Mouse (Mus musculus) left cerebral cortex, postnatal 36 days (tissue): ENCODE measurements at regions not wholly inside any gene's neighbourhood (a gene's known extent, or its start where the extent isn't known, plus 50 kb on each side); places are given as distances from the start of the nearest gene placed in this dataset.
A peak's percentile ranks its signal among the peaks of the same experiment; 100 is the strongest.

ENCODE experiments used
- DNase-seq, 2 experiments: peaks; one replicate each; pipeline ENCODE4 v3.0.0; 2021 to 2022; ENCODE audit warnings: low spot score in 2 of 2, mixed read lengths in 1 of 2
- intact Hi-C: fragments of 180-260 bp; cut with DNase I; formaldehyde crosslinking; loops from one replicate; pipeline ENCODE4 v1.15.1; 2025

GRCm38 (mm10) chr9:83277791-83278190, 131.3 kb upstream of the Hmgn3 start:
- no peak for DNase-seq

GRCm38 (mm10) chr9:83277356-83277755, 130.9 kb upstream of the Hmgn3 start:
- no peak for DNase-seq
- intact Hi-C loops: no loop called here

More at GRCm38 (mm10) chr9:83277791-83278190, 131.3 kb upstream of the Hmgn3 start:
- intact Hi-C loops: no loop called here

DNA sequence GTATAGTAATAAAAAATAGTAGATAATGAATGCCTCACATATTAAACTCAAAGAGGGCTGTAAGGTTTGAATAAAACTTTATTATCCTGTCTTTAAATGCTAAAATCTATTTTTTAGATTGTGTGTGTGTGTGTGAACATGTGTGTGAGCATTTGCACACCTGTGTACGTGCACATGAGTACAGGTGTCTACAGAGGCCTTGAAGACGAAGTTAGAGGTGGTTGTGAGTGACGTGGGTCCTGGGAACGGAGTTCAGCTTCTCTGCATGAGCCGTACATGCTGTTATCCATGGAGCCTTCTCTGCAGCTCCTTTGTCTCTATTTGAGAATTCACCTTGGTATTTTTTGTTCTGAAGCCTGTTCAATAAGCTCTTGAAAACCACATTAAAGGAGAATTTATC, 129.8 kb upstream of the Hmgn3 start:
- no peak for DNase-seq
- intact Hi-C loops: no loop called here

DNA sequence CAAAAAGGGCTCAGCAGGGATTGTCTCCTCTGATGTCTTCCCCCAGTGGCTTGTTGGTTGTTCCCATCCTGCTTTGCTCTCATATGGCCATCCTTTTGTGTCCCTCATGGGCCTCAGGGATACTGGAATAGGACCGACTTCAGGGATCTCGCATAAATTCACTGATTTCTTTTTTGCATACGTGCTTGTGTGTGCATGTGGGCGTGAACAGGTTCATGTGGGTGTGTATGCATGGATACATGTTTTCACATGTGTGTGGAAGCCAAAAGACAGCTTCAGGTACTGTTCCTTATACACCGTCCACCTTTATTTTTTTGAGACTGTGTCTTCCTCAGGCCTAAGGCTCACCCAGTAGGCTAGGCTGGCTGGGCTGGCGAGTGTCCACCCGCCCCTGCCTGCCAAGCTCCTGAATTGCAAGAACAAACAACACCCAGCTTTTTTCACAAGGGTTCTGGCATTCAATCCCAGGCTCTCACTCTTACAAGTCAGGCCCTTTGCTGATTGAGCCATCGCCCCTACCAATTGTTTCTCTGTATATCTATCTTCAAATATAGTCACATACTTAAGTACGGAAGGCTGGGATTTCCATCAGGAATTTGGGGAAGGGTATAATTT, 127.0 kb upstream of the Hmgn3 start:
- DNase-seq: no peak
- intact Hi-C loops: no loop called here

- intact Hi-C loops: no loop called here
- no peak for DNase-seq
These were observed 119.3 kb upstream of the Hmgn3 start for GRCm38 (mm10) chr9:83265736-83266135.

DNA sequence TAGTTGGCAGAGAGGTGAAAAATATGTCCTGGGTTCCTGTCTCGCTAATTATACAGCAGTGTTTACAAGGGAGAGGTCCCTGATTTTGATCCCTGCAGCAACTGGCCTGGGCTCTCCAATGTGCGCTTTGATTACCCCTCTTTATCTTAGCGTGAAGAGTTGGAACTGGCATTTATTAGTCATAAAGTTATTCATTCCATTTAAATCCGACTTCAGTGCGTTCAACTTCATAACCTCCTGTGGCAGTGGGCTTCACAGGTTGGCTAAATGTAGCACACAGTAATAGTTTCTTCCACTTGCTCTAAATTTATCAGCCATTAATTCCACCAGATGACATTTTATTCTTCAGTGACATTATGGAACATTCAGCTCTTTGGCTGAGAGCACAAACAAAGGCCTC, 113.0 kb upstream of the Hmgn3 start:
- DNase-seq: no peak
- intact Hi-C loops: loop anchor here (5.0 kb wide), 1 partner anchor 402 kb away; no protein-coding TSS in a partner anchor

- intact Hi-C loops: loop anchor here (5.0 kb wide), 1 partner anchor 402 kb away; no protein-coding TSS in a partner anchor
- DNase-seq: peak in 1 of 2 experiments; percentile 23
These were observed 112.5 kb upstream of the Hmgn3 start for GRCm38 (mm10) chr9:83258986-83259385.

DNA sequence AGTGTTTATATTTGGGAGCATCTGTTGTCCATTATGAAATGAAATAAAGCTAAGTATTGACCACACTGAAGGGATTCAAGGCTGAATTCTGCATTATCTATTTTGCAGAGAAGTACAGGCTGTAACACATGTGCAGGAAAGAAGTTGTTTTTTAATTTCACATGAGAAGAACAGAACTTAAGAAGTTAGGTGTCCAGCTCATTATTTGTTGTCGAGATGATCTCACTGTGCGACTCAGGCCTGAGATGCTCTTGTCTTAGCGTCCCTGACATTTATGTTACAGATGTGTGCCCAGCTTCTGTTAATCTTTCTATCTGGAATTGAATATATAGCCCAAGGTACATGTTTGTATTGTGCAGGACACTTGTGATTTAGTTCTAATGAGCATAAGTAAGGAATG, 112.0 kb upstream of the Hmgn3 start:
- intact Hi-C loops: loop anchor here (5.0 kb wide), 1 partner anchor 401 kb away; no protein-coding TSS in a partner anchor
- DNase-seq: no peak

DNA sequence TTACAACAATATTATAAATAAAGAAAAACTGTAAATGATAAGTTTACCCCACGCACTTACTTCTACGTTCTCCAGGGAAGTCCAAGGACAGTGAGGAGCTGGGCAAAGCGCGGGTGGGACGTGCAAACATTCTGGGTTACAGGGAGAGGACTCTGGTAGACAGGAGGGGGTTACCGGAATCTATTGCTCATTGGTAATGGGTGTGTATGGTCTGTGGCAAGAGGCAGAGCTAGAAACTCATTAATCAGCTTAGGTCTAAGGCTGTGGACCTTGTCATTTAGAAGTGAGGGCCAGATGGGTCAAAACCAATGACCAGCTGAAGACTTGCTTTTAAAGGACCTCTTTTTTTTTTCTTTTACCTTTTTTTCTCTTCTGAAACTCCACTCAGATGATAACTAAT, 107.9 kb upstream of the Hmgn3 start:
- DNase-seq: no peak
- intact Hi-C loops: no loop called here

GRCm38 (mm10) chr9:83253789-83254188, 107.3 kb upstream of the Hmgn3 start:
- intact Hi-C loops: no loop called here
- no peak for DNase-seq

DNA sequence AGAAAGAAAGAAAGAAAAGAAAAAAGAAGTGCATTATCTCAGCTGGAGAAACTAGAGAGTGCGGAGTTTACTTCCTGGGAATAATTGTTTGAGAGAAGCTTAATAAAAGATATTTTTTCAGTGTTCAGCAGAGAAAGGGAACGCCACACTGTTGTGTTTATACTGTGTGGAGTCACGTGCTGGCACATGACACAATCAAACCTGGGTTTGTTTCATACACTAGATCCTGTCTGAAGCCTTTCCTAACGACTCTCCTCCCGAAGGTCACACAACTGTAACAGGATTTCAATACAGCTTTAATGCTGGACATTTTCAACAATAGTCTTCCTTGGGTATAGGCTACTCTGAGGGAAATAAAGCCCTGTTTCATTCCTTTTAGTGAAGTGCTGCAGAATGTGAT, 105.3 kb upstream of the Hmgn3 start:
- DNase-seq: no peak
- intact Hi-C loops: no loop called here

DNA sequence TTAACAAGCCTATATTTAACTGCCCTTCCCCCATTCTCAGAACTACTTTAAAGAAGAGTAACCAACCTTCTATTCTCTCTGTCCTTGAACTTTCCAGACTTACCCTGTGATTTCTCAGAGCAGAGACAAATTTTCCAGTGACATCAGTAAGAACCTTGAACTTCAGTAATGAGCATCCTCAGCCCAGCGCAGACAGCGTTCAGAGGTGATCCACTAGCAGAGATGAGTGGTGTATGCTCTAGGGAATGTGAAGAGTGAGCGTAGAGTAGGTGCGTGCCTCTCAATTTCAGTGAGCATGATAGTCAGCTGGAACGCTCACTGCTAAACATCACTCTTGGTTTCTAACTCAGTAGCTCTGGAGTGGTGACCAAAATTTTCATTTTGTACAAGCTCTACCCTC, 103.4 kb upstream of the Hmgn3 start:
- DNase-seq: no peak
- intact Hi-C loops: no loop called here

GRCm38 (mm10) chr9:83248164-83248730, 101.8 kb upstream of the Hmgn3 start:
- intact Hi-C loops: no loop called here
- no peak for DNase-seq

- intact Hi-C loops: no loop called here
- no peak for DNase-seq
These were observed 100.7 kb upstream of the Hmgn3 start for GRCm38 (mm10) chr9:83247066-83247668.

DNA sequence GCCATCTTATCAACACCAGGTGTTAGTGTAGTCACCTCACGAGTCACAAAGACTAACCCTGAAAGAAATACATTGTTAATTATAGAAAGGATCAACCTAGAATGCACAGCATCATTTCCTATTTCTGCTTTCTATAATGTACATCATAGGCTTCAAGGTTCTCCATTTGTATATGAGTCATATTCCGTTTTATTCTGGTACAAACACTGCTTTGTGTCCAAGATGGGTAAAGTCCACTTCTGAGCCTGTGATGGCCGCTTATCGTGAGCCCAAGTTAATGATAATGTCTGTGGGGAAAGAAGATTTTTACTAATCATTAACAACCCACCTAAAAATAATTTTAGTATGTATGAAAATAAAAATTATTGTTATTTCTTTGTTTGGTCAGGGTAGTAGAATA, 94.6 kb upstream of the Hmgn3 start:
- no peak for DNase-seq
- intact Hi-C loops: no loop called here

DNA sequence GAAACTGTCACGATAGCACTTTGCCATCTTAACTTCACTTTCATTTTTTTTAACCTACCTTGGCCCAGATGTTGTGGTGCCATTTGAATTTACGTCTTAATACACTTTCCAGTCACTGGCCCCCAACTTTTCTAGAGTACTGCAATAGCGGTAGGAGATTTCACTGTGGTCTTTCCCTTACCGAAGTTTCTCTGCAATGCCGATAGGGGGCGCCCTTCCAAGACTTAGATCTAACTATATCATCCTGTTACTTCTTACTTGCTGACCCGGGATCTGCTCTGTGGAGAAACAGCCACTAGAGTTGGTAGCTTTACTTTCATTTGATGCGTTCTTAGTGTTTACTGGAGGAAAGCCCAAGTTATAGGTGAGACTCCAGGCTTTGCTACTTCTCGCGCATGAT, 92.6 kb upstream of the Hmgn3 start:
- DNase-seq: no peak
- intact Hi-C loops: no loop called here

GRCm38 (mm10) chr9:83221866-83222265, 75.4 kb upstream of the Hmgn3 start:
- DNase-seq: no peak
- intact Hi-C loops: no loop called here

DNA sequence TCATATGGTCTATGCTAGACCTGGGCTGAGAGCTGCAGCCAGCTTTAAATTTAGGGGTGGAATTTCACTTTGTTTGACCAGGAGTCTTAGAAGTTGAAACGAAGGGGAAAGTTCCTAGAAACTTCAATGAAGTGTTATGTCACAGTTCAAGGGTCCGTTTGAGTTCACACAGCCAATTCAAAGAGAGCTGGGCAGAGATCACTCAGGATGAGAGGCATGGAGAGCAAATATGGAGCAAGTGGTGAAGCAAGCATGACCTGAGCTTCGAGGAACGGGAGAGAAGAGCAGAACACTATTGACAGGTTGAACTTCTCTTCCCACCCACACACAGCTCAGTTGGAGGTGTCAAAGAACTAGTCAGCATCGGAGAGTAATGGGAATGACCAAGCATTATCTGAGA, 56.1 kb upstream of the Hmgn3 start:
- intact Hi-C loops: no loop called here
- DNase-seq: no peak

DNA sequence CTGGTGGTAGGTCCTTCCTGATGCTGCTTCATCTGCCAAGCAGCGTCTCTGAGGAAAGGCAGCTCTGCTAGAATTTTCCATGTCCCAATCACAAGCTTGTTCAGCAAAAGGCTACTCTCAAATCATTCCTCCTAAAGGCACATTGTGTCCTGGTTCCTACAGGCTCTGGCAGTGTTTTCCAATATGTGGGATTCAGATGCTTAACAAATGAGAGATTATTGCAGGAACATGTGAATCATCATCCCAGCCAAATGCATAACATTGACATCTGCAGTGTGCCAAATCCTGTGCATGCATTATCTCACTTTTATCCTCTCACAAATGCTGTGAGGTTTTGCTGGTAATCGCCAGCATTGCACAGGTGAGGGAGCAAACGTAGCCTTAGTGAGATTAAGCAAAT, 53.3 kb upstream of the Hmgn3 start:
- DNase-seq: peak; percentile 28 to 32
- intact Hi-C loops: no loop called here

DNA sequence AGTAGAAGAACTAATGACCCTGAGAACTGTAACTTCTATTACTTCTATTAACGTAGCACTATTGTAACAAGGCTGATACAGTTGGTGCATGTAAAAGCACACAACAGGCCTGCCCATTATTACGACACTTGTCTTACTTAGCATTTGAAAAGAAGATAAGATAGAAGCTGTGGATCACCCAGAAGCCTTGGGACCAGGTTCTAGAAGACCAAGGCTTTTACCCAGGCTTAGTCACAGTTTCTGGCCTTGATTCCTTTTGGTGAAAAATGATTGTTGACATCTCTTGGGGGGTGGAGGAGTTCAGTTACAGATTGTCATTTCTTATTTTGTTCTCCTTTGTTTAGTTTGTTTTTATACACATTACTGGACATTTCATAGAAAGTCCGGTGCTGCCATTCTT, 52.7 kb upstream of the Hmgn3 start:
- intact Hi-C loops: no loop called here
- no peak for DNase-seq

DNA sequence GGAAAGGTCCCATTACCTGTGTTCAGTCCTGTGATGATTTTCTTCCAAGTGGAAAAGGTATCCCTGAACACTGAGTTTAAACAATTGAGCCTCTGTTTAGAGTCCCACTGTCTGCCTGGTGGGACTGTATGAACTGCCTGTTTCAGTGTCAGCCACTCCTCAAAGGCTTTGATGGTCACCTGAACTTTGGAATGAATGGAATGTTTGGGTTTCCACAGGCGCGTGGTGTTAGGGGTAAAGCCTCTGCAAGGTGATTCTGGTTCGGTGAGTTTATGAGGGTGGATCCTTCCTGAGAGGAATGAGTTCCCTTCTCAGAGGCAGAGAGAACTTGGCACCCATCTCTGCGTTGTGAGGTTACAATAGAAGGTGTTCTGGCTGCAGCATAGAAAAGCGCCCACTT, 50.5 kb upstream of the Hmgn3 start:
- no peak for DNase-seq
- intact Hi-C loops: no loop called here
